Mouse (Mus musculus) intestine, embryonic 15.5 days (tissue): ENCODE measurements at regions not wholly inside any gene's neighbourhood (a gene's known extent, or its start where the extent isn't known, plus 50 kb on each side); places are given as distances from the start of the nearest gene placed in this dataset.

Source experiments
- ATAC-seq: fragments of 200-750 bp; cut with Nextera tagmentation; 2 replicates; pipeline ENCODE4 v1.8.0; 2017; ENCODE audit warnings: moderate TSS enrichment, moderate library complexity
- H3K27ac ChIP-seq: fragments of 300-500 bp; sonication (generic); 2 replicates; pipeline ENCODE4 v1.5.1; 2015; ENCODE audit warnings: mild to moderate bottlenecking, inconsistent platforms
- H3K27me3 ChIP-seq: fragments of 300-500 bp; sonication (generic); replicated peaks from 2 replicates; pipeline ENCODE4 v1.6.1; 2015; ENCODE audit warnings: inconsistent platforms
- H3K36me3 ChIP-seq: fragments of 300-500 bp; sonication (generic); 2 replicates; pipeline ENCODE4 v1.6.1; 2015; ENCODE audit warnings: inconsistent platforms
- H3K4me1 ChIP-seq: fragments of 300-500 bp; sonication (generic); replicated peaks from 2 replicates; pipeline ENCODE4 v1.6.1; 2015; ENCODE audit warnings: inconsistent platforms
- H3K4me2 ChIP-seq: fragments of 300-500 bp; sonication (generic); replicated peaks from 2 replicates; pipeline ENCODE4 v1.6.1; 2015; ENCODE audit warnings: mild to moderate bottlenecking, inconsistent platforms
- H3K4me3 ChIP-seq: fragments of 300-500 bp; sonication (generic); replicated peaks from 2 replicates; pipeline ENCODE4 v1.5.1; 2015; ENCODE audit warnings: inconsistent platforms
- H3K9ac ChIP-seq: fragments of 300-500 bp; sonication (generic); 2 replicates; pipeline ENCODE4 v1.6.1; 2015; ENCODE audit warnings: inconsistent platforms
- H3K9me3 ChIP-seq: fragments of 300-500 bp; sonication (generic); 2 replicates; pipeline ENCODE4 v1.6.1; 2016; ENCODE audit warnings: inconsistent platforms
- WGBS: fragments of 180-500 bp; shearing (Covaris S2); methylation state at CpG from one replicate; pipeline ENCODE4 v1.1.7; 2015; 5-methylcytosine and 5-hydroxymethylcytosine counted together

DNA sequence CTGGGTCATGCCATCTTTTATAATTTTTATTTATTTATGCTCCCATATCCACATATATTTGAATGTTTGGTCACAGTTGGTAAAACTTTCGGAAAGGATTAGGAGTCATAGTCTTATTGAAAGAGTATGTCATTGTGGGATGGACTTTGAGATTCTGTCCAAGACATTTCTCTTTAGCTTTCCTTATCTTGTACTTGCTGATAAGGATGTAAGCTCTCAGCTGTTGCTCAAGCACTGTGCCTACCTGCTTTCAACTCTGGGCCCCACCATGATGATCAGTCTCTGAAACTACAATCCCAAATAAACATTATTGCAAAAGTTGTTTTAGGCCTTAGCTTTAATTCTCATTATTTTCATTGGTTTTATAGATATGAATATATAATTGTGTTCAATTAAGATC, 813.5 kb downstream of the Fscb start:
- Histone ChIP-seq H3K9me3 (no peaks in the 10 kb centered on the region), H3K9ac (no peak overlapping the region), H3K36me3 (no peaks in the 10 kb centered on the region), H3K4me3 (no peak overlapping the region), H3K27ac (no peak overlapping the region), H3K4me1 (no peaks in the 10 kb centered on the region), H3K4me2 (no peak overlapping the region), H3K27me3 (no peaks in the 10 kb centered on the region)
- 81% methylated on average over 1 of the region's 1 CpGs for WGBS
- ATAC-seq, result peak; percentile 86
